Mouse (Mus musculus) heart, embryonic 14.5 days (tissue): Measurements from ENCODE around the gene Polq. TPM values are rescaled to one million over a fixed set of nuclear protein-coding genes. Genes with fewer than 3 reads are reported as not detected.
A peak's percentile ranks its signal among the peaks of the same experiment; 100 is the strongest.

ENCODE experiments used
- ATAC-seq: fragments of 200-750 bp; cut with Nextera tagmentation; 2 replicates; pipeline ENCODE4 v1.8.0; 2017; ENCODE audit warnings: low read depth, moderate TSS enrichment; ENCODE audit not compliant: insufficient number of reproducible peaks, insufficient read depth, low FRiP score
- H3K27ac ChIP-seq, 2 experiments: fragments of 200-500 bp in 1 of 2; fragments of 300-500 bp in 1 of 2; sonication (generic) in 1 of 2; replicated peaks in 1 of 2; 2 replicates each; pipeline ENCODE4 v1.5.1; 2012 to 2014; ENCODE audit warnings: low read depth in 2 of 2, low read length in 2 of 2, control low read depth in 1 of 2, mild to moderate bottlenecking in 1 of 2, mixed read lengths in 1 of 2; ENCODE audit not compliant: control insufficient read depth in 1 of 2, insufficient read depth in 1 of 2
- H3K27me3 ChIP-seq: fragments of 300-500 bp; sonication (generic); 2 replicates; pipeline ENCODE4 v1.6.1; 2014; ENCODE audit warnings: mild to moderate bottlenecking, low read length, control low read depth; ENCODE audit not compliant: control insufficient read depth, insufficient read depth
- H3K36me3 ChIP-seq: fragments of 300-500 bp; sonication (generic); 2 replicates; pipeline ENCODE4 v1.6.1; 2014; ENCODE audit warnings: mild to moderate bottlenecking, control low read depth, low read length, mixed read lengths; ENCODE audit not compliant: control insufficient read depth, insufficient read depth
- H3K4me1 ChIP-seq, 2 experiments: fragments of 200-500 bp in 1 of 2; fragments of 300-500 bp in 1 of 2; sonication (generic) in 1 of 2; 2 replicates each; pipeline ENCODE4 v1.6.1; 2012 to 2014; ENCODE audit warnings: low read length in 2 of 2, control low read depth in 1 of 2, mixed read lengths in 1 of 2; ENCODE audit not compliant: control insufficient read depth in 2 of 2, insufficient read depth in 2 of 2
- H3K4me2 ChIP-seq: fragments of 300-500 bp; sonication (generic); 2 replicates; pipeline ENCODE4 v1.6.1; 2014; ENCODE audit warnings: mild to moderate bottlenecking, low read length
- H3K4me3 ChIP-seq, 2 experiments: fragments of 200-500 bp in 1 of 2; fragments of 300-500 bp in 1 of 2; sonication (generic) in 1 of 2; 2 replicates each; pipeline ENCODE4 v1.5.1; 2012 to 2014; ENCODE audit warnings: low read length in 2 of 2, mild to moderate bottlenecking in 2 of 2, control low read depth in 1 of 2, low read depth in 1 of 2, moderate library complexity in 1 of 2; ENCODE audit not compliant: control insufficient read depth in 1 of 2, insufficient read depth in 1 of 2
- H3K9ac ChIP-seq: fragments of 300-500 bp; sonication (generic); 2 replicates; pipeline ENCODE4 v1.6.1; 2014; ENCODE audit warnings: mild to moderate bottlenecking, low read length
- H3K9me3 ChIP-seq: fragments of 300-500 bp; sonication (generic); 2 replicates; pipeline ENCODE4 v1.6.1; 2016; ENCODE audit warnings: low read length, control low read depth; ENCODE audit not compliant: control insufficient read depth
- WGBS: fragments of 180-500 bp; shearing (Covaris S2); extraction: QIAGEN DNeasy Blood & Tissue Kit; methylation state at CpG from one replicate; pipeline ENCODE4 v1.1.7; 2014; 5-methylcytosine and 5-hydroxymethylcytosine counted together
- polyA plus RNA-seq: library from polyadenylated mRNA; unstranded; fragments of >200 nt; fragmentation: Nextera tagmentation; extraction: Ambion mirVana; gene quantifications from 2 replicates; pipeline ENCODE4 v1.2.1, GENCODE M21; 2014

Gene Polq
- polyA plus RNA-seq, result 4.4 and 4.7 TPM in 2 replicates

DNA sequence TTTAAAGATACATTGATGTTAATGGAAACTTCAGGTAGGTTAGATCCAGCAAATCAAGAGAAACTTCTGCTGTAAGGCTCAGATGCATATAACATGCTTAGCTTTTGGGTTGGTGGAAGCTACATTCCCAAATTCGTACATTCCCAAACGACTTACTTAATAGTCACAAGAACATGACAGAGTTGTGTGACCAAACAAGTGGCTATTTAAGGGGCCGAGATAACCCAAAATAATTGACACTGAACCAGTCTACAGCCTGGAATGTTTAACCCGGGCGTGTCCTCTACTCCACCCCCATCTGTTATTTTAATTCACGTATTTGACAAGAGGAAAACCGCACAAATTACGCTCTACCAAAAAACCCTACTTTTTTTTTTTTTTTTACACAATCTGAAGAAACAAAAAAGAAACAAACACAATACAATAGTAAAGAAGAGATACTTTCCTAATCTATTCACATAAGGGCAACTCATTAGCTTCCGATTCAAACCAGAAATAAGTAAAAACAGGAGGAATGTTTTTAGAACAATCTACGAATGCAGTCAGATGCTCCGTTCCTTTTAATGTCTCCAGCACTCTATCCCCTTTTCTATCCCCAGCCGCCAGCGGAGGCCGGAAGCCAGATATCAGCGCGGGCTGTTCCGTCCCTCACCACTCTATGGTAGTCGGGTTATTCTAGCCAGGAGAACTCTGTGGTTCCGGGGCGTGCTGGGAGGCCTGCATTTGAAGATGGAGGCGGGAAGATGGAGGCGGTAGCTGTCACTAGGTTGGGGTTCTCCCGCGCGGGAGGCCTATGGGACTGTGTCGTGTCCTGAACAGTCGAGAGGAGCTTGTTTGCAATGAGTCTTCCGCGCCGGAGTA is at the start of gene Polq:
Gene Polq, plus strand, starts transcription at position 726 of the 861 bp plus-strand sequence.
- peak within 1 kb of the TSS; percentile 70 to 82 for H3K4me3 ChIP-seq
- 2% methylated on average over 30 of the region's 30 CpGs for WGBS
- H3K27me3 ChIP-seq, result no peaks in the 10 kb centered on the region
- peak within 1 kb of the TSS; percentile 83 for H3K9ac ChIP-seq
- peak within 1 kb of the TSS; percentile 76 for H3K4me2 ChIP-seq
- H3K4me1 ChIP-seq, result peaks cover 0 to 15% of the 10 kb centered on the region in 2 experiments; a peak in 2 of 4 replicates
- no peaks in the 10 kb centered on the region for H3K9me3 ChIP-seq
- 0 out of 2 replicates have a peak, but pooled peaks cover 8% of the 10 kb centered on the region for H3K36me3 ChIP-seq
- H3K27ac ChIP-seq, result peak within 1 kb of the TSS; percentile 51 to 54; a peak in 3 of 4 replicates
- ATAC-seq, result peak; percentile 90

DNA sequence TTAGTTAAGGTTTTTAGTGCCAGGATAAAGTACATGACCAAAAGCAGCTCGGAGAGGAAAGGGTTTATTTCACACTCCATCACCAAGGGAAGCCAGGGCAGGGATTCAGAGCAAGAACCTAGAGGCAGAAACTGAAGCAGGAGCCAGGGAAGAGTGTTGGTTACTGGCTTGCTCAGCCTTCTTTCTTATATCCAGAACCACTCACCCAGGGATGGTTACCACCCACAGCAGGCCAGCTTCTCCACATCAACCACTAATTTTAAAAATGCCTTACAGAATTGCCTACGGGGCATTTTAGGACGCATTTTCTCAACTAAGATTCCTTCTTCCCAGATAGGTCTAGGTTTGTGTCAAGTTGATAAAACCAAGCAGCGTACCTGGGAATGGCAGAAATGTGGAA is 48.2 kb upstream of the Polq start:
- H3K27ac ChIP-seq, result no peak overlapping the region
- H3K27me3 ChIP-seq, result no peaks in the 10 kb centered on the region
- no peak for ATAC-seq
- H3K36me3 ChIP-seq, result peaks cover 56% of the 10 kb centered on the region
- H3K4me3 ChIP-seq, result no peak overlapping the region
- 77% methylated on average over 4 of the region's 4 CpGs for whole genome bisulfite sequencing
- no peak overlapping the region for H3K4me2 ChIP-seq
- no peak overlapping the region for H3K9ac ChIP-seq
- H3K9me3 ChIP-seq, result no peaks in the 10 kb centered on the region
- H3K4me1 ChIP-seq, result no peaks in the 10 kb centered on the region

DNA sequence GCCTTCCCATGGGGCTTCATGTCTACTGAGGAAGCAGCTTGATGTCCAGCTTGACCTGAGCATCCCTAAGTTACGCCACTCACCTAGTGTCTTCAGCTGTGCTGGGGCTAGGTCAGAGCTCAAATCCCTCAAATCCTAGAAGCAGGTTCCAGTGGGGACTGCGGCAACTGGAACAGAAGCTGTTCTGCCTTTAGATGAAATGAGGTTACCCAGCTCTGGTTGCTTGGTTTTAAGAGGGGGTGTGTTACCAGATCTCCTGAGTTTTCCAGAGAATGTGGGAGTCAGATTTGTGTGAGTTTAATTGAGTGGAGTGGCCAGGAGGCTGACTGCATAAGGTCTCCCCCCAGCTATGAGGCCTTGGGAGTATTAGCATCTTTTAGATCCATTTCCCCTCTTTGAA is 32.5 kb upstream of the Polq start:
- no peak overlapping the region for H3K27ac ChIP-seq
- 88% methylated on average over 2 of the region's 2 CpGs for WGBS
- H3K27me3 ChIP-seq, result no peaks in the 10 kb centered on the region
- H3K36me3 ChIP-seq, result peaks cover 11% of the 10 kb centered on the region; the same call in 1 of the 2 replicates
- no peak for ATAC-seq
- no peak overlapping the region for H3K4me3 ChIP-seq
- no peak overlapping the region for H3K4me2 ChIP-seq
- peaks cover 2 to 12% of the 10 kb centered on the region in 2 experiments; a peak in 2 of 4 replicates for H3K4me1 ChIP-seq
- no peaks in the 10 kb centered on the region for H3K9me3 ChIP-seq
- no peak overlapping the region for H3K9ac ChIP-seq

DNA sequence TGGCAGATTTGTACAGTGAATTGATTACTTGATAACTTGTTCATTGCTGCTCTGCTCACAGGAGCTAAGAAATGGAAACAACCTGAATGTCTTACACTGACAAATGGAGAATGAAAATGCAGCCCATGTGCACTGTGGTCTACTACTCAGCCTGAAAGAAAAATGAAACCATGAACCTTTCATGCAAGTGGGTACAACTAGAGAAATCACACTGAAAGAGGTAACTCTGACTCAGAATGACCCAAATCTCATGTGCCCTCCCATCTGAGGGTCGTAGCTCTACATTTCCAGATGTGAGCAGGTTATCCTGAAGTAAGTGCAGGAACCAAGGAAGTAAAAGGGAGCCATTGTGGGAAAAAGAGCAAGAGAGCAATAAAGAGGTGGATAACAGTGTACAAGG is 27.8 kb upstream of the Polq start:
- Histone ChIP-seq H3K9me3 (no peaks in the 10 kb centered on the region), H3K27ac (peak overlapping the region in 1 of 2 experiments; percentile 8; a peak in 1 of 4 replicates), H3K4me1 (peaks cover 5 to 26% of the 10 kb centered on the region in 2 experiments), H3K9ac (no peak overlapping the region), H3K4me2 (no peak overlapping the region; the same call in 1 of the 2 replicates), H3K4me3 (no peak overlapping the region), H3K36me3 (peaks cover 8% of the 10 kb centered on the region; the same call in 1 of the 2 replicates), H3K27me3 (no peaks in the 10 kb centered on the region)
- 84% methylated on average over 1 of the region's 1 CpGs for WGBS
- no peak for ATAC-seq

DNA sequence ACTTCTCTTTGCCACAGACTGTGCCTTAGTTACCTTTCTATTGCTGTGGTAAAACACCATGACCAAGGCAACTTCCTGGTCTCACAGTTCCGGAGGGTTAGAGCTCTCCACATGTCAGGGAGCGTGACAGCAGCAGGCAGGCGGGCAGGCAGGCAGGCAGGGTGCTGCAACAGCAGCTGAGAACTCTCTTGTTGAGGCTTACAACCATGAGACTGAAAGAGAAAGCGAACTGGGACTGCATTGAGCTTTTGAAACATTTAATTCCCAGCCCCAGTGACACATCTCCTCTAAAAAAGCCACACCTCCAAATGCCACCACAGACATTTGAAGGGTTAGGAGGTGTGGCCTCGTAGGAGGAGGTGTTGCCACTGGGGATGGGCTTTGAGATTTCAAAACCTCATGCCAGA is 25.9 kb upstream of the Polq start:
- no peak overlapping the region for H3K4me2 ChIP-seq
- H3K4me3 ChIP-seq, result no peak overlapping the region
- H3K36me3 ChIP-seq, result 0 out of 2 replicates have a peak, but pooled peaks cover 5% of the 10 kb centered on the region
- H3K9me3 ChIP-seq, result no peaks in the 10 kb centered on the region
- peaks cover 8 to 26% of the 10 kb centered on the region in 2 experiments for H3K4me1 ChIP-seq
- no peak overlapping the region for H3K9ac ChIP-seq
- H3K27ac ChIP-seq, result no peak overlapping the region
- no peak for ATAC-seq
- 63% methylated on average over 5 of the region's 5 CpGs for WGBS
- no peaks in the 10 kb centered on the region for H3K27me3 ChIP-seq

DNA sequence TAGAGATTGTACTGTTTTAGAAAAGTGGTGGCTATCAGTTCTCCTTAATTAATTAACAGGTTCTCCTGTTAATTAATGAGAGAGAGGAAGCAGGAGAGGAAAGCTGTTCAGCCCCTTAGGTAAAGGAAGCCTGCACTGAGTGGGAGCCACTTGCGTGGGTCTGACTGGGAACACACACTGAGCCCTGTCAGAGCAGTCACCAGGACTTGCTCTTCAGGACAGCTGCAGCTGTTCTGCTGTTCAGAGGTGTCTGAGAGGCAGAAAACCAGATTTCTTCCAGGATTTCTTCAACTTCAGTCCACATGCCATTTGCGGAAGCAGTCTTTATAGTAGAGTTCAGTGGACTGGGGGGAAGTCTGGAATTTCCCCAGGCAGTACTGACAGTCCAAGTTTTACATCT is 24.2 kb upstream of the Polq start:
- H3K4me2 ChIP-seq, result peak overlapping the region; percentile 73
- peak overlapping the region; percentile 5; the same call in 1 of the 2 replicates for H3K9ac ChIP-seq
- no peak overlapping the region for H3K4me3 ChIP-seq
- ATAC-seq, result no peak
- H3K27ac ChIP-seq, result 0 out of 4 replicates have a peak overlapping the region, but pooled peaks of 1 of the 2 experiments have one; percentile 16
- 63% methylated on average over 2 of the region's 2 CpGs for WGBS
- no peaks in the 10 kb centered on the region for H3K9me3 ChIP-seq
- no peaks in the 10 kb centered on the region for H3K36me3 ChIP-seq
- peaks cover 8 to 35% of the 10 kb centered on the region in 2 experiments for H3K4me1 ChIP-seq
- H3K27me3 ChIP-seq, result no peaks in the 10 kb centered on the region

DNA sequence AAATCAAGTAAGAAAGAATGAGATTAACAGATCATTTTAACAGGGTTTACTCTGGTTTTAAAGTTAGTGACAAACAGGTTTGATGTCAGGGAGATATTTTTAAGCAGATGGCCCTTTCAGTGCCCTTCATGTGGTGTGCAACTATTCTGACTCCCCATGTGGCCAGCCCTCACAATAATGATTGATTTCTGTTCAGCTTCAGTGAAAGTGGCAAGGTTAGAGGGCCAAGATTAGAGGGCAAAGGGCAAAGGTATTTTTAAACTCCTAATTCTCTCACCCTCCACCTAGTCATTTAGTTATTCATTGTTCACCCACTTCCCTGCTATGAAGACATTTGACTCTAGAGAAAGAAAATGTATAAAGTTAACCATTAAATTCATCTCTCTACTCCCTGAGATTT is 23.5 kb upstream of the Polq start:
- ATAC-seq, result no peak
- no peaks in the 10 kb centered on the region for H3K9me3 ChIP-seq
- peak overlapping the region; percentile 53 to 73; a peak in 1 of 4 replicates for H3K4me3 ChIP-seq
- H3K27ac ChIP-seq, result no peak overlapping the region
- peak overlapping the region; percentile 72; the same call in 1 of the 2 replicates for H3K9ac ChIP-seq
- H3K36me3 ChIP-seq, result no peaks in the 10 kb centered on the region
- no peaks in the 10 kb centered on the region for H3K27me3 ChIP-seq
- H3K4me1 ChIP-seq, result peaks cover 6 to 32% of the 10 kb centered on the region in 2 experiments
- peak overlapping the region; percentile 73 for H3K4me2 ChIP-seq
